Mouse (Mus musculus): Measurements from ENCODE around the gene Enpp1. TPM values are rescaled to one million over a fixed set of nuclear protein-coding genes. Genes with fewer than 3 reads are reported as not detected.

Enpp1 gene
- not detected in 2 replicates for polyA plus RNA-seq (2012; ENCODE audit: insufficient read depth, insufficient read length, low replicate concordance, missing spikeins)

GRCm38 (mm10) chr10:24711480-24712366 is at the start of gene Enpp1:
Enpp1 (minus strand) TSS chr10:24712159.
- under 1% methylated on average over 76 of the region's 79 CpGs for WGBS
- Histone ChIP-seq H3K27ac (ENCODE audit: insufficient read depth, low read depth, low read length) (0 out of 2 replicates have a peak within 1 kb of the TSS, but pooled peaks have one; percentile 21), H3K4me3 (ENCODE audit: insufficient read depth, low read depth, low read length) (peak within 1 kb of the TSS; percentile 49), H3K4me1 (ENCODE audit: control insufficient read depth, insufficient read depth, low read length) (peaks cover 9% of the 10 kb centered on the region)
- TF ChIP-seq POLR2A (IDR thresholded peaks at IDR 0.05; ENCODE audit: insufficient read depth, low read depth, low read length) = no peak
- no peak for TF ChIP-seq CTCF (IDR thresholded peaks at IDR 0.05; ENCODE audit: insufficient read depth, low read depth, low read length)

- Histone ChIP-seq H3K4me3 (ENCODE audit: insufficient read depth, low read depth, low read length) (no peak overlapping the region), H3K27ac (ENCODE audit: insufficient read depth, low read depth, low read length) (no peak overlapping the region), H3K4me1 (ENCODE audit: control insufficient read depth, insufficient read depth, low read length) (0 out of 2 replicates have a peak, but pooled peaks cover 2% of the 10 kb centered on the region)
- TF ChIP-seq CTCF (IDR thresholded peaks at IDR 0.05; ENCODE audit: insufficient read depth, low read depth, low read length) = no peak
- no peak for TF ChIP-seq POLR2A (IDR thresholded peaks at IDR 0.05; ENCODE audit: insufficient read depth, low read depth, low read length)
- 65% methylated on average over 8 of the region's 8 CpGs for WGBS
Observed at GRCm38 (mm10) chr10:24758326-24758915, 46.5 kb upstream of the Enpp1 start.

DNA sequence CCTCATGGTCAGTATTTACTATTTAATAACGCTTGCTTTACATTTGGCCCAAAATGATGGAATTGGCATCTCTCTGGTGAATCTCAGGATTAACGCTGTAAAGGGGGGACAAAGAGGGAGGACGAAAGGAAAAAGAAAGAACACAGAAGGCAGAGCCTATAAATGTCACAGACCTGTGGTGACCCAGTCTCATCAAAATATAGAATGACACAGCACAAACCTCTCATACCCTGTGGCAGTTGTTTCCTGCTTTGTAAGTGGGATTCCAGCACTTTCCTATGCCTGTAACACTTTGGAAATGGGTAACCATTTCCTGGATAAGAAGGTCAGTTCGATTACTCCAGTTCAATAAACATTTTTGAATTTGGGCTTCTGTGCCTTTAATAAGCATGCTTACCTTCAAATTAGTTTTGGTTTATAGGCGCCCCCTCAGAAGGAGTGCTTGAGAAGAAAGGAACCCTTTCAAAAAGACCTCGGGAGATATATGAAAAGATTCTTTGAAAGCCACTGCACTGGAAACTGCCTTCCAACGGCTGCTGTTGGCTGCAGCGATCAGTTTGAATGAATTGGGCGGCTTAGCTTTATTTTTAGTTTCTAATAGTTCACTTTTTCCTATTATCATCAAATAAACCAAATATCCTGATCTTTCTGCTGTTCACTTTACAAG is 43.0 kb upstream of the Enpp1 start:
- 0 out of 2 replicates have a peak, but pooled peaks cover 2% of the 10 kb centered on the region for H3K4me1 ChIP-seq (ENCODE audit: control insufficient read depth, insufficient read depth, low read length)
- H3K27ac ChIP-seq (ENCODE audit: insufficient read depth, low read depth, low read length) = no peak overlapping the region
- 24% methylated on average over 9 of the region's 9 CpGs for WGBS
- TF ChIP-seq CTCF (IDR thresholded peaks at IDR 0.05; ENCODE audit: insufficient read depth, low read depth, low read length) (no peak), POLR2A (IDR thresholded peaks at IDR 0.05; ENCODE audit: insufficient read depth, low read depth, low read length) (no peak)
- H3K4me3 ChIP-seq (ENCODE audit: insufficient read depth, low read depth, low read length) = no peak overlapping the region

DNA sequence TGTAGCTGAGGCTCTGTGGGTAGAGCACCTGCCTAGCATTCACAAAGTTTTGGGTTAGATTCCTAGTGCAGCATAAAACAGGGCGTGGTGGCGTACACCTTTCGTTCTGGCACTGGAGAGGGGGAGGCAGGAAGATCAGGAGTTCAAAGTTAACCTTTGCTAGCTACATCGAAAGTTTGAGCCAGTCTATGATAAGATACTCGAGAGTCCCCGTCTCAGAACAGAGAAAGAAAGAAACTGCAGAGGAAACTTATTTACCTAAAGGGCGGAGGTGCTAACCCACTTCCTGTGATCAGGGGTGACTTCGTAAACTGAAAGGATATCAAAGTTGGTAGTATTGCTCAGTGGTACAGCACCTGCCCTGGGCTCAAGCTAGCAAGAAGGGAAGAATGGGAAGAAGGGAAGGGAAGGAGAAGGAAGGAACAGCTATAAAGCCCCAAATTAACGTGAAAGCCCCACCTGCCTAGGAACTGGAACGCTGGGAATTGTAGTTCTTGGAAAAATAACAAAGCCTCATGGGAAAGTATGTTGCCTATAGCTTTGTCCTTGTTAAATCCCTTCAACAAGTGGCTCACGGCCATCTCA is 42.4 kb upstream of the Enpp1 start:
- 56% methylated on average over 11 of the region's 11 CpGs for WGBS
- Histone ChIP-seq H3K27ac (ENCODE audit: insufficient read depth, low read depth, low read length) (no peak overlapping the region), H3K4me1 (ENCODE audit: control insufficient read depth, insufficient read depth, low read length) (0 out of 2 replicates have a peak, but pooled peaks cover 2% of the 10 kb centered on the region), H3K4me3 (ENCODE audit: insufficient read depth, low read depth, low read length) (no peak overlapping the region)
- TF ChIP-seq CTCF (IDR thresholded peaks at IDR 0.05; ENCODE audit: insufficient read depth, low read depth, low read length) = no peak
- TF ChIP-seq POLR2A (IDR thresholded peaks at IDR 0.05; ENCODE audit: insufficient read depth, low read depth, low read length) = no peak

GRCm38 (mm10) chr10:24753536-24754250 is 41.7 kb upstream of the Enpp1 start:
- WGBS = 74% methylated on average over 16 of the region's 16 CpGs
- H3K4me1 ChIP-seq (ENCODE audit: control insufficient read depth, insufficient read depth, low read length) = 0 out of 2 replicates have a peak, but pooled peaks cover 2% of the 10 kb centered on the region
- TF ChIP-seq POLR2A (IDR thresholded peaks at IDR 0.05; ENCODE audit: insufficient read depth, low read depth, low read length) (no peak), CTCF (IDR thresholded peaks at IDR 0.05; ENCODE audit: insufficient read depth, low read depth, low read length) (no peak)
- H3K4me3 ChIP-seq (ENCODE audit: insufficient read depth, low read depth, low read length) = no peak overlapping the region
- H3K27ac ChIP-seq (ENCODE audit: insufficient read depth, low read depth, low read length) = no peak overlapping the region

DNA sequence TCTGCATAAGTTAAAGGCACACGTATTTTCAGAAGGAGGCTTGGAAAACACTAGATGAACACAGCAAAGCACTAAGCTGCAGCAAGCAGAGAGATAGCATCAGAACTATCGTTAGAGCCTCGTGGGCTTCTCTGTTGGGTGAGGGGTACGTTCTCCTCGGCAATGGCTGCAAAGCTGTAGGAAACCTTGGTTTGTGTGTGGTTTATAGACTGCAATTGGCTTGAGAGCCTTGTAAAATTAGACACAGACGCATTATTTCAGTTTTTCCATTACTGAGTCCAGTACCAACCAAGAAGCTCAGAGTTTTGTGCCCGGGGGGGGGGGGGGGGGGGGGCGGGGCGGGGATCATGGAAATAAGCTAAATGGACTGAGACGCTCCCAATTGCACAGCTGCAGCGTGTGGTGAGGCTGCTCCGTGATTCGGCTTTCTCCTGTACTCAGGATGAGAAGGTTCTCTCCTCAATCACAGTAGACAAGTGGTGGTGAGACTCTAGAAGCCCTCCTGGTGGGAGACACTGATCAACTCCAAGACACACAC is 31.1 kb upstream of the Enpp1 start:
- WGBS = 72% methylated on average over 10 of the region's 13 CpGs
- TF ChIP-seq CTCF (IDR thresholded peaks at IDR 0.05; ENCODE audit: insufficient read depth, low read depth, low read length) (no peak), POLR2A (IDR thresholded peaks at IDR 0.05; ENCODE audit: insufficient read depth, low read depth, low read length) (no peak)
- no peak overlapping the region for H3K27ac ChIP-seq (ENCODE audit: insufficient read depth, low read depth, low read length)
- H3K4me3 ChIP-seq (ENCODE audit: insufficient read depth, low read depth, low read length) = no peak overlapping the region
- no peaks in the 10 kb centered on the region for H3K4me1 ChIP-seq (ENCODE audit: control insufficient read depth, insufficient read depth, low read length)

- no peak overlapping the region for H3K27ac ChIP-seq (ENCODE audit: insufficient read depth, low read depth, low read length)
- H3K4me1 ChIP-seq (ENCODE audit: control insufficient read depth, insufficient read depth, low read length) = peaks cover 4% of the 10 kb centered on the region; the same call in 1 of the 2 replicates
- 69% methylated on average over 7 of the region's 7 CpGs for WGBS
- TF ChIP-seq CTCF (IDR thresholded peaks at IDR 0.05; ENCODE audit: insufficient read depth, low read depth, low read length) = no peak
- TF ChIP-seq POLR2A (IDR thresholded peaks at IDR 0.05; ENCODE audit: insufficient read depth, low read depth, low read length) = no peak
- H3K4me3 ChIP-seq (ENCODE audit: insufficient read depth, low read depth, low read length) = no peak overlapping the region
Observed at GRCm38 (mm10) chr10:24741229-24742198, 29.6 kb upstream of the Enpp1 start.
